Mouse (Mus musculus) hindbrain, embryonic 10.5 days (tissue): ENCODE results near the gene Iqch. TPM values are rescaled to one million over a fixed set of nuclear protein-coding genes. Genes with fewer than 3 reads are reported as not detected.
A peak's percentile ranks its signal among the peaks of the same experiment; 100 is the strongest.

Source experiments
- DNase-seq: peaks from one replicate; pipeline ENCODE4 v3.0.0-alpha.2; 2017; ENCODE audit warnings: low spot score
- H3K27ac ChIP-seq: fragments of 300-500 bp; sonication (generic); 2 replicates; pipeline ENCODE4 v1.5.1; 2016; ENCODE audit warnings: mild to moderate bottlenecking, moderate library complexity
- H3K27me3 ChIP-seq: fragments of 300-500 bp; sonication (generic); 2 replicates; pipeline ENCODE4 v1.6.1; 2016; ENCODE audit warnings: mild to moderate bottlenecking; ENCODE audit not compliant: poor library complexity, insufficient read depth, severe bottlenecking
- H3K36me3 ChIP-seq: fragments of 300-500 bp; sonication (generic); 2 replicates; pipeline ENCODE4 v1.6.1; 2016; ENCODE audit warnings: mild to moderate bottlenecking, moderate library complexity
- H3K4me1 ChIP-seq: fragments of 300-500 bp; sonication (generic); replicated peaks from 2 replicates; pipeline ENCODE4 v1.6.1; 2016; ENCODE audit warnings: mild to moderate bottlenecking
- H3K4me3 ChIP-seq: fragments of 300-500 bp; sonication (generic); 2 replicates; pipeline ENCODE4 v1.5.1; 2016; ENCODE audit warnings: mild to moderate bottlenecking, moderate library complexity
- H3K9me3 ChIP-seq: fragments of 300-500 bp; sonication (generic); 2 replicates; pipeline ENCODE4 v1.6.1; 2016; ENCODE audit warnings: mild to moderate bottlenecking, moderate library complexity
- WGBS: fragments of 180-500 bp; shearing (Covaris S2); methylation state at CpG from one replicate; pipeline ENCODE4 v1.1.7; 2016; 5-methylcytosine and 5-hydroxymethylcytosine counted together
- polyA plus RNA-seq: library from polyadenylated mRNA; unstranded; fragments of >200 nt; fragmentation: Nextera tagmentation; extraction: Ambion mirVana; gene quantifications from 2 replicates; pipeline ENCODE4 v1.2.1, GENCODE M21; 2016

Gene Iqch
- polyA plus RNA-seq, 1 experiment from 2014 or later: 0.13 TPM

DNA sequence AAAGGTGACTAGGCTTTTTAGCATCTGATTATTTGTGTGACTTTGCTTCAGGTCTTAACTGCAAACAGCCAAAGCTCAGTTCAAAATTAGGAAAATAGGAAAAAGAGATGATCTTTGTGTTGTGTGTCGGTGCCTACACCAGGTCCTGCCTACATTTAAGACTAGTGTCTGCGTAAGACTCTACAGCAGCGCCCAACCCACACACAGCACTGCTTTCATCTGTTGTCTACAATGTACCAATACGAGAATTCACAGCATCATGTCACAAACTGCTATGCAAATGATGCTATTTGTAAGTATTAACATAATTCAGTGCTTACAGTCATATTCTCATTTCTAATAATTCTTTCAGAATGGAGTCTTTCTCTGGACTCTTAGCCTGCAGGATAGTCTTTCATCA is 108.5 kb downstream of the Iqch start:
- H3K27me3 ChIP-seq: 0 out of 2 replicates have a peak, but pooled peaks cover 3% of the 10 kb centered on the region
- peaks cover 15% of the 10 kb centered on the region for H3K4me1 ChIP-seq
- WGBS: 92% methylated on average over 4 of the region's 4 CpGs
- DNase-seq: no peak
- H3K9me3 ChIP-seq: no peaks in the 10 kb centered on the region
- no peaks in the 10 kb centered on the region for H3K36me3 ChIP-seq
- no peak overlapping the region for H3K4me3 ChIP-seq
- no peak overlapping the region for H3K27ac ChIP-seq

DNA sequence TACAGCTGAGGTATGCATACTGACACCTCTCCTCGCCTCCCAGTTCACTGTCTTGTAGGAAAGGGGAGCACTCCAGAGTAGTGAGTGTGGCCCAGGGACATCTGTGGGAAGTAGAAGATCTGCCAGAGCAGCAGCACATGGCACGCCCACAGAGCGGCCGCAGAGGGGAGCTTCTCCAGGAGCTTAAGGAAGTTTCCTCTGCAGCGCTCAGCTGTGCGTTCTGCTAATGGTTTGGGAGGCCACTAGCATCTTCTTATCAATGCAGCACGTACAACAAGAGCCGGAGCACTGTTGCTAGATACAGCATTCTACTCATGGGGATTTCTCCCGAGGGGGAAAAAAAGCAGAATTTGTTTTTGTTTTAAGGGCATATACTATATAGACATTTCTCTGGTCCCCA is 110.0 kb downstream of the Iqch start:
- WGBS: 39% methylated on average over 9 of the region's 9 CpGs
- Histone ChIP-seq H3K27ac (no peak overlapping the region), H3K4me3 (no peak overlapping the region), H3K36me3 (no peaks in the 10 kb centered on the region), H3K27me3 (0 out of 2 replicates have a peak, but pooled peaks cover 8% of the 10 kb centered on the region), H3K9me3 (no peaks in the 10 kb centered on the region), H3K4me1 (peaks cover 15% of the 10 kb centered on the region)
- no peak for DNase-seq

DNA sequence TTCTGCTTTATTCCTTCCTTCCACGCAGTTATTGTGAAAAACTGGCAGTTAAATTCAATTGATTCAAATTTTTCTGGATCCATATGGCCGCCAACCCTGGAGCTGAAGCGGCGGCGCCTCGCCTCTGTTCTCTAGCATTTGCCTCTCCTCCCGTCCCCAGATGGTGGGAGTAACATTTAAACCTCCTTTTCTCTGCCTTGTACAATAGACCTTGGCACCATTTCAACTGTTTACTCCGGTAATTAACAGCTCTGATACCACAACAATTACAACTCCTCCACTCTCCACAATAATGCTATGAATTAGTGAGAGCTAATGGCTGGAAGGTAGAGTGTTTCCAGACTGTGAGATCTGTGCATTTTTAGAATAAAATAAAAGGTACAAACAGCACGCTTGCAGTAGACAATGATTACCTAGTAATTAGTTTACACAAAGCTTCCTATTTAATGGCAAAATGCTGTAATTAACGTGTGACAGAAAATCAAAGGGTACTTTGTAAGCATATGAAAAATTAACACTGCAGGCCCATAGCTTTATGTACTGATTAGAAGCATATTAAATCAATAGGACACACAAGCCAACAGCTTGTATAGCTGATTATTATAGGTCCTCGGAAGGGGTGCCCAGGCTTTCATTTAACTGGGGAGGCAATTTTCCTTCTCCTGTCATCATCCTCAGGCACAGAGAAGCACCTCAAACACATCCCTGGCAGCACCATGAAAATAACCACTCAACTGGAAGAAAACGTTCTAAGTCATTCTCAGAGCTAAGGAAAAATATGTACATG is 111.6 kb downstream of the Iqch start:
- Histone ChIP-seq H3K27ac (no peak overlapping the region), H3K4me3 (no peak overlapping the region), H3K36me3 (no peaks in the 10 kb centered on the region), H3K9me3 (no peaks in the 10 kb centered on the region), H3K27me3 (0 out of 2 replicates have a peak, but pooled peaks cover 8% of the 10 kb centered on the region), H3K4me1 (peaks cover 15% of the 10 kb centered on the region)
- 74% methylated on average over 12 of the region's 12 CpGs for WGBS
- no peak for DNase-seq

DNA sequence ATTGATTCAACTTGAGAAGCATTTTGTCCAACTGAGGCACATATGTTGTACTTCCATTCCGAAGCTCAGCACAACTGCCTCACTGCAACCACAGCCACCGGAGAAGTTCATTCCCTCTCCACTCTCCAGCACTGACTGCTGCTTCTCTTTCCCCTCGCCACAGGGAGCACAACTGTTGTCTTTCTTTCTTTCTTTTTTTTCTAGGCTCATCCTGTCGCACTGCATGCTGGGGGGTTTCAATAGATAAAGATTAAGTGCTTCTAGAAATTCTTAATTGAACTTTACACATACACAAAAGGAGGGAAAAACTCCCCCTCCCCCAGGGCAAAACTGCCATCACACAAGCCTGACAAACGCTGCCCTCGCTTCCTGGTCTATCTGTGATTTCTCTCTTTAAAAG is 113.1 kb downstream of the Iqch start:
- DNase-seq: no peak
- Histone ChIP-seq H3K36me3 (no peaks in the 10 kb centered on the region), H3K9me3 (no peaks in the 10 kb centered on the region), H3K27ac (no peak overlapping the region), H3K4me1 (peaks cover 15% of the 10 kb centered on the region), H3K4me3 (no peak overlapping the region), H3K27me3 (0 out of 2 replicates have a peak, but pooled peaks cover 8% of the 10 kb centered on the region)
- 49% methylated on average over 6 of the region's 6 CpGs for WGBS

DNA sequence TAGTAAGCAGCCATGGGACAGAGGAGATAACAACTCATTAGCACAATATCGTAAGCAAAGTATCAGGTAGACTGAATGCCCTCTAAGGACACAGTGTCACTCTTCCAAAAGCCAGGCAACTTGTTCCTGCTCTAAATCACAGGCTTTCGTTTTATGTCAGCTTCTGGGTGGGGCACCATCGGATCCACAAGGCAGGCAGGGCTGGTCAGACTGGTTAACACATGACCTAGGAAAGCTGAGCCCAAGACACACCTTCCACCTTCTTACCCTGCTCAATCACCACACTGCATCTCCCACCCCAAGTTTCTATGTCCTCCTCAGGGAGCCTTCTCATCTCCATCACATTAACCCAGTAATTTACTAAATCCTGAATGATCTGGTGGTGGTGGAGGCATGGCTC is 136.7 kb downstream of the Iqch start:
- Histone ChIP-seq H3K9me3 (no peaks in the 10 kb centered on the region), H3K27ac (no peak overlapping the region), H3K27me3 (no peaks in the 10 kb centered on the region), H3K4me3 (no peak overlapping the region), H3K36me3 (no peaks in the 10 kb centered on the region), H3K4me1 (0 out of 2 replicates have a peak, but pooled peaks cover 3% of the 10 kb centered on the region)
- 85% methylated on average over 3 of the region's 3 CpGs for WGBS
- DNase-seq: no peak

DNA sequence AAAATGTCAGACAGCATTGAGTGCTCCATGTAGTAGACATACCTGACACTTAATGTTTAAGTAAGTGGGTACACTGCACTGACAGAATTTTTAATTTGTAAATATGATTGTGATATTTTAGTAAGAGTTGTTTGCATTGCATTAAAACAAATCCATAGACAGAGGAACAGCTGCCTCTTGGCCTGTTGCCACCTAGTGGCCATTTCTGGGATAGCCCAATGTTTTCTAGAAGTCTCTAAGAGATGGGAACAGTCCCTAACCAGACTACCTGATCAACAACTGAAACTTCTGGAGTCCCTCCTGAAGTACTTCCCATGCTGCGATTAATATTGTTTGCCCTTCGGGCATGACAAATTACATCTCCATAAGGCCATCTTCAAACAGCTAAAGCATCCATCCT is 140.0 kb downstream of the Iqch start:
- Histone ChIP-seq H3K27me3 (no peaks in the 10 kb centered on the region), H3K4me3 (no peak overlapping the region), H3K4me1 (0 out of 2 replicates have a peak, but pooled peaks cover 3% of the 10 kb centered on the region), H3K36me3 (no peaks in the 10 kb centered on the region), H3K9me3 (no peaks in the 10 kb centered on the region), H3K27ac (no peak overlapping the region)
- peak; percentile 51 for DNase-seq
- 72% methylated on average over 2 of the region's 2 CpGs for WGBS

DNA sequence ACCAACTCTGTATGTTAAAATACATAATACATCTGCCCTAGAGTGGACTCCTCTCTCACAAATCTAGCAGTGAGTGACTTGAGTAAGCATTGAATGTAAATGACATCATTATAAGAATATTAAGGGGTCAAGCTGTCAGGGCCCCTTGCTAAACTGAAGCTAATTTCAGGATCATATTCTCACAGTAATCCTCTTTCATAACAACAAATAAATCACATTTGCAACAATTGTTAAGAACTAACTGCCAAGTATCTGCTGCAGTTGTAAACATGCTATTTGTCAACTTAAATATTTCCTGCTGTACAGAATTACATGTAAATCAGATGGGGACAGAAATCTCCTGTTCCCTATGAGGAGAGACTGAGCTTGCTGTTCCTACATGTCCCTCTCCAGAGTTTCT is 145.9 kb downstream of the Iqch start:
- no peak for DNase-seq
- no peaks in the 10 kb centered on the region for H3K4me1 ChIP-seq

DNA sequence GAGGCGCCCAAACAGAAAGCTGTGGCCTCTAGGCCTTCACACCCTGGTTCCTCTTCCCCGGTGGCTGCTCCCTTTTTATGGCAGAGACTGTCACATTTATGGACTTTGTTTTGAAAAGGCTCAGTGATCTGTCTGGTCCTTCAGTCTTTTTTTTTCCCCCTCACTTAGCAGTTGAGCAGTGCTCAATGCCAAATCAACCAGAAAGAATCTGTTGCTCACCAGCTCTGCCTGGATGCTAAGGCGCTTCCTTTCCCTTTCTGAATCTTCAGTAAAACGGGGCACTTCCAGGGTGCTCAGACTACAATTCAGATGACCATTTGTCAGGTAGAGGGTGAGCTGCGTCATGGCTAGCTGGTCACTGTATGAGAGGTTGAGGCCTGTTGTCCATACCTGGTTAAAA is 148.0 kb downstream of the Iqch start:
- Histone ChIP-seq H3K9me3 (no peaks in the 10 kb centered on the region), H3K36me3 (no peaks in the 10 kb centered on the region), H3K4me1 (no peaks in the 10 kb centered on the region), H3K27ac (no peak overlapping the region), H3K4me3 (no peak overlapping the region), H3K27me3 (no peaks in the 10 kb centered on the region)
- WGBS: 84% methylated on average over 5 of the region's 5 CpGs
- DNase-seq: no peak

More for the DNA sequence above, 145.9 kb downstream of the Iqch start:
- Histone ChIP-seq H3K9me3 (no peaks in the 10 kb centered on the region), H3K27ac (no peak overlapping the region), H3K4me3 (no peak overlapping the region), H3K27me3 (no peaks in the 10 kb centered on the region), H3K36me3 (no peaks in the 10 kb centered on the region)

DNA sequence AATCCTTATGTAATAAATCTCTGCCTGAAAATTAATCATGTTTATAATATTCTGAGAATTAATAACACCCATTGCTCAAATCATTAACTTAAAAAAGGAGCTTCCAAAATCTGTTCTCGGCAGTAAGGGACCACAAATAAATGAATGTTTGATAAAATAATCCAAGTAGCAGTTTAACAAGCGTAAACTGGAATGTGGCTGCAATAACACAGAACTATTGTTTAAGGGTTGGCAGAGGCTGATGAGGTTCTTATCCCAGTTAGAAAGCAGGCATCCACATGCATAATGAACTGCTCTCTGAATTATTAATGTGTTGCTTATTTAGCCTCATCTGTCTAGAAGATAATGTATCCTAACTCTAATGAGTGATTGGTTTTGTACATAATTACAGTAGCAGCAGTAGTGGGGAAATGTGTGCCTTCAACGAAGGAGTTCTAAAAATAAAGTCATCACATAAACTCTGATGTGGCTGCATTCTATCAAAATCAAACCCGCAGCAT is 151.7 kb downstream of the Iqch start:
- whole genome bisulfite sequencing: 82% methylated on average over 4 of the region's 4 CpGs
- H3K4me3 ChIP-seq: no peak overlapping the region
- DNase-seq: no peak

DNA sequence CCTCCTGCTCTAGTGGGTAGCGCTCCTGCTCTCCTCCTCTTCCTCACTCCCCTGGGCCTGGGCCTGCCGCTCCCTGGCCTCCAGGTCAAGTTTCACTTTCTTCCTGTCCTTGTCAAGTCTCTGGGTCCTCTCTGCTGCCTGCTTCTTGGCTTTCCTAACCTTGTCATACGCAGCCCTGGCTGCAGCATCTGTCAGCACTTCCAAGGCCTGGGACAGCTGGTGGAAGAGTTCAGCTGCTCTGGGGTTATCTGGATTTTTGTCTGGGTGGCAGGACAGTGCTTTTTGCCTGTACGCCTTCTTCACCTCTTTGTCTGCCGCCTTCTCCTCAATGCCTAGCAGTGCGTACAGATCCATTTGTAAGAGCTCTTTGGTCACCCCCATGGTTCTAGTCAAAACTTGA is 158.6 kb downstream of the Iqch start:
- Histone ChIP-seq H3K27me3 (no peaks in the 10 kb centered on the region), H3K36me3 (no peaks in the 10 kb centered on the region), H3K9me3 (no peaks in the 10 kb centered on the region), H3K4me1 (0 out of 2 replicates have a peak, but pooled peaks cover 3% of the 10 kb centered on the region), H3K4me3 (no peak overlapping the region), H3K27ac (no peak overlapping the region)
- DNase-seq: no peak
- 80% methylated on average over 6 of the region's 6 CpGs for WGBS

More for the DNA sequence above, 151.7 kb downstream of the Iqch start:
- H3K27me3 ChIP-seq: no peaks in the 10 kb centered on the region
- H3K4me1 ChIP-seq: no peaks in the 10 kb centered on the region
- no peaks in the 10 kb centered on the region for H3K9me3 ChIP-seq
- no peaks in the 10 kb centered on the region for H3K36me3 ChIP-seq
- H3K27ac ChIP-seq: no peak overlapping the region

DNA sequence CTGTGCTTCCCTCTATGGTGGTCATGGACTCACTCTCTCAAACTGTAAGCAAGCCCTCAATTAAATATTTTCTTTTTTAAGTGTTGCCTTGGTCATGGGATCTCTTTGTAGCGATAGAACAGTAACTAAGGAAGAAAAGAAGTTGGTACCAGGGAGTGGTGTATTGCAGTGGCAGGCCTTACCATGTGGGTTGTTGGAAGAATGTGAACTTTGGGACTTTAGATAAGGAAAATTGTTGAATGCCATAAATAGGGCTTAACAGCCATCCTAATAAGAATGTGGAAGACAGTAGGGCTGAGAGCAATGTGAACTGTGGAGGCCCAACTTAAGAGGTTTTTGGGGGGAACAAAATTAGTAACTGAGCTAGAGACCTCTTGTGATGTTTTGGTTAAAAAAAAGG is 171.6 kb downstream of the Iqch start:
- Histone ChIP-seq H3K4me3 (no peak overlapping the region), H3K27ac (no peak overlapping the region), H3K27me3 (no peaks in the 10 kb centered on the region), H3K4me1 (no peaks in the 10 kb centered on the region), H3K36me3 (no peaks in the 10 kb centered on the region), H3K9me3 (no peaks in the 10 kb centered on the region)
- WGBS: 79% methylated on average over 1 of the region's 1 CpGs
- DNase-seq: no peak

DNA sequence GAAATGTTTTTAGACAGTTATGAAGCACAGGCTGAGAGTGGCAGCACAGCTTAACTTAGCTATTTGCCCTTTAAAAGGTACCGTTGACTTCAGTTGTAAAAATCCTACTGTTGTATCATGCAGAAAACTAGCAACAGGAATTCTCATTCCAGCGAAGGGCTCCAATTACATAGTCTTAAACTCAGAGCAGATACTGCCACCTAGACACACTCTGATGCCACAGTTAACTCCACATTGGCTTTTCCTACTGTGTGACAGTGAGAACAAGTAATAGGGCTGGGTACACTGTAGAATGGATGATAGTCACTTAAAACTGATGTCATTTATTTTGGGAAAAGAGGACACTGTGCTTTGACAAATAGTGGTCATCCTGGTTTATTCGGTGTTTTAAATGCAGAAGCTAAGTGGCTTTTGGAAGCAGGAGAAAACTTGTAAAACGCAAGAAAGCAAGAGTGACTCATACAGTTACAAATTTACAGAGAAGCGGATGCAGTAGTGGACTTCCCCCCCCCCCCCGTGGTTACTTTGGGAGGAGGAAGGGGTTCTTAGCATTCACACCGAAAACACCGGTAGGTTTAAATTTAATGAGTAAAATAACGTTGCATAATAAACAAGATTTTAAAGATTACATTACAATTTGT is 181.1 kb downstream of the Iqch start:
- H3K27ac ChIP-seq: no peak overlapping the region
- no peaks in the 10 kb centered on the region for H3K9me3 ChIP-seq
- no peaks in the 10 kb centered on the region for H3K36me3 ChIP-seq
- DNase-seq: no peak
- no peaks in the 10 kb centered on the region for H3K27me3 ChIP-seq
- peaks cover 6% of the 10 kb centered on the region for H3K4me1 ChIP-seq
- WGBS: 72% methylated on average over 9 of the region's 9 CpGs
- no peak overlapping the region for H3K4me3 ChIP-seq

DNA sequence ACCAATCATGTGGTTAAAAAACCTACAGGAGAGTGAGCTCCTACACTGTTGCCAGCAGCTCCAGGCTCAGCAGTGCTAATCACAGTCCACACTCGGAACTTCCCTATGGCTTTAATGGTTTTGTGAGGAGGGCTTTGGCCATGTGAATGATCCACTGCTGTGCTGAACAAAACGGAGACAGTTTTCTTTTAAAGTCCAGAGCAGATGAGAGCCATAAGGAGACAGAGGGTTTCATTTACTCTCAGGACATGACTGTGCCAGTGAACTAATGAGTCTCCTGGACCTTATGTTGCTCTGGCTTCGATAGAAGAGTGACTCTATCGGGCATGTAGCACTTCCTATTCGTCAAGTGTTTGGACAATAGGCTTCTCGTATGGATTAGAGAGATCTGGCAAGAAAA is 181.9 kb downstream of the Iqch start:
- Histone ChIP-seq H3K9me3 (no peaks in the 10 kb centered on the region), H3K27ac (no peak overlapping the region), H3K27me3 (no peaks in the 10 kb centered on the region), H3K36me3 (no peaks in the 10 kb centered on the region), H3K4me3 (no peak overlapping the region), H3K4me1 (peaks cover 6% of the 10 kb centered on the region)
- WGBS: 31% methylated on average over 6 of the region's 6 CpGs
- no peak for DNase-seq
